7 mouse cellular contexts compared by ENCODE assay signal in genomic region chr15:9071556-9072544, GRCm38 (mm10). TPM values are rescaled to one million over a fixed set of nuclear protein-coding genes. Genes with fewer than 3 reads are reported as not detected.
DNase-seq lines count a peak whose midpoint lies in the region; ATAC-seq and TF ChIP-seq lines count a peak whose summit lies in the region.

No protein-coding gene starts in this region.

- H3K27ac ChIP-seq in bone marrow macrophage, adult 2 months (ENCODE audit: insufficient read depth, low read depth, low read length) = peak overlapping the region; percentile 62
- peak overlapping the region; percentile 79 for H3K27ac ChIP-seq in forebrain, embryonic 13.5 days
- peak overlapping the region; percentile 81 for H3K27ac ChIP-seq in hindbrain, embryonic 11.5 days (ENCODE audit: low read depth, low read length)
- H3K27ac ChIP-seq in small intestine, adult 2 months (ENCODE audit: insufficient read depth, low read depth, low read length) = peak overlapping the region; percentile 45; the same call in 1 of the 2 replicates

- TF ChIP-seq CTCF in bone marrow macrophage, adult 2 months (IDR thresholded peaks at IDR 0.05; ENCODE audit: low read depth, low read length) = no peak
- TF ChIP-seq CTCF in small intestine, adult 2 months (IDR thresholded peaks at IDR 0.05; ENCODE audit: extremely low read depth, insufficient read length, insufficient replicate concordance, low read depth, low read length) = no peak

- H3K27me3 ChIP-seq in forebrain, embryonic 13.5 days = no peaks in the 10 kb centered on the region
- H3K27me3 ChIP-seq in hindbrain, embryonic 11.5 days (ENCODE audit: control insufficient read depth, insufficient read depth, low read length) = no peaks in the 10 kb centered on the region
- no peaks in the 10 kb centered on the region for H3K27me3 ChIP-seq in megakaryocyte, embryonic 14.5 days (replicated peaks)
- no peaks in the 10 kb centered on the region for H3K27me3 ChIP-seq in small intestine, adult 2 months (ENCODE audit: control insufficient read depth, insufficient read depth, low read length)

- peak; percentile 60 for ATAC-seq in forebrain, embryonic 13.5 days
- peak; percentile 47 for ATAC-seq in hindbrain, embryonic 11.5 days (ENCODE audit: low FRiP score)

- peaks cover 25% of the 10 kb centered on the region for H3K4me1 ChIP-seq in bone marrow macrophage, adult 2 months (ENCODE audit: control insufficient read depth, insufficient read depth, low read length)
- H3K4me1 ChIP-seq in forebrain, embryonic 13.5 days = peaks cover 44% of the 10 kb centered on the region
- H3K4me1 ChIP-seq in hindbrain, embryonic 11.5 days (replicated peaks; ENCODE audit: control insufficient read depth, insufficient read depth, low read length) = peaks cover 2% of the 10 kb centered on the region
- H3K4me1 ChIP-seq in megakaryocyte, embryonic 14.5 days = peaks cover 51% of the 10 kb centered on the region
- H3K4me1 ChIP-seq in small intestine, adult 2 months (ENCODE audit: control insufficient read depth, insufficient read depth, insufficient read length, low read length) = peaks cover 13% of the 10 kb centered on the region

- under 1% methylated on average over 48 of the region's 66 CpGs for WGBS in forebrain, embryonic 13.5 days
- WGBS in hindbrain, embryonic 11.5 days = 1% methylated on average over 46 of the region's 66 CpGs
- under 1% methylated on average over 66 of the region's 66 CpGs for WGBS in small intestine, adult 2 months

- DNase-seq in MN1 (ENCODE audit: low spot score) = peak; percentile 48
- peak; percentile 73 for DNase-seq in hindbrain, embryonic 11.5 days (ENCODE audit: low spot score)
- DNase-seq in layer of hippocampus, postnatal 25 days (ENCODE audit: extremely low spot score in 1 of 2, low spot score in 1 of 2) = peak; percentile 25 to 33

- H3K4me3 ChIP-seq in bone marrow macrophage, adult 2 months (ENCODE audit: insufficient read depth, low read length) = peak overlapping the region; percentile 66
- H3K4me3 ChIP-seq in forebrain, embryonic 13.5 days = peak overlapping the region; percentile 90
- H3K4me3 ChIP-seq in hindbrain, embryonic 11.5 days (ENCODE audit: low read depth, low read length) = peak overlapping the region; percentile 89
- H3K4me3 ChIP-seq in megakaryocyte, embryonic 14.5 days (replicated peaks) = peak overlapping the region; percentile 98
- H3K4me3 ChIP-seq in small intestine, adult 2 months (ENCODE audit: low read depth, low read length) = peak overlapping the region; percentile 84

- H3K9me3 ChIP-seq in forebrain, embryonic 13.5 days (replicated peaks) = no peaks in the 10 kb centered on the region
- no peaks in the 10 kb centered on the region for H3K9me3 ChIP-seq in hindbrain, embryonic 11.5 days (ENCODE audit: control insufficient read depth, low read length)
- no peaks in the 10 kb centered on the region for H3K9me3 ChIP-seq in megakaryocyte, embryonic 14.5 days

- H3K9ac ChIP-seq in forebrain, embryonic 13.5 days = peak overlapping the region; percentile 88
- H3K9ac ChIP-seq in hindbrain, embryonic 11.5 days (ENCODE audit: low read depth, low read length) = peak overlapping the region; percentile 93

- no peak for TF ChIP-seq POLR2A in bone marrow macrophage, adult 2 months (IDR thresholded peaks at IDR 0.05; ENCODE audit: borderline replicate concordance, low read depth, low read length)
- TF ChIP-seq POLR2A in small intestine, adult 2 months (IDR thresholded peaks at IDR 0.05; ENCODE audit: low read depth, low read length) = no peak

- H3K4me2 ChIP-seq in forebrain, embryonic 13.5 days = peak overlapping the region; percentile 79
- peak overlapping the region; percentile 65 for H3K4me2 ChIP-seq in hindbrain, embryonic 11.5 days (replicated peaks; ENCODE audit: low read depth, low read length)

- H3K36me3 ChIP-seq in forebrain, embryonic 13.5 days (ENCODE audit: poor library complexity, severe bottlenecking) = no peaks in the 10 kb centered on the region
- H3K36me3 ChIP-seq in hindbrain, embryonic 11.5 days (ENCODE audit: control insufficient read depth, insufficient read depth, low read length) = no peaks in the 10 kb centered on the region
- peaks cover 18% of the 10 kb centered on the region for H3K36me3 ChIP-seq in megakaryocyte, embryonic 14.5 days (replicated peaks; ENCODE audit: low read length)
- H3K36me3 ChIP-seq in small intestine, adult 2 months (ENCODE audit: control insufficient read depth, insufficient read depth, low read length) = no peaks in the 10 kb centered on the region

RNA-seq across cellular contexts. Expression of gene Nadk2, which starts 0.8 kb away (rescaled TPM):
- polyA plus RNA-seq in bone marrow macrophage, adult 2 months (2012; ENCODE audit: insufficient read depth, insufficient read length, missing spikeins) = 19.4 and 22.9 TPM in 2 replicates
- polyA plus RNA-seq in forebrain, embryonic 13.5 days (2015; fragmentation: Nextera tagmentation; extraction: Ambion mirVana) = 23.0 and 24.4 TPM in 2 replicates
- polyA plus RNA-seq in hindbrain, embryonic 11.5 days (2014; fragmentation: Nextera tagmentation; extraction: Ambion mirVana) = 32.9 and 38.0 TPM in 2 replicates
- total RNA-seq in layer of hippocampus, postnatal 25 days (2021) = 10 to 100 TPM; 61.0 to 64.9 TPM
- 3.7 and 8.6 TPM in 2 replicates for polyA plus RNA-seq in megakaryocyte, embryonic 14.5 days (2012; ENCODE audit: insufficient read depth, low replicate concordance)
- polyA plus RNA-seq in small intestine, adult 2 months (2012; rRNA removed) = 12.2 and 13.6 TPM in 2 replicates

Comparison
In these comparisons a context has a peak if more than half of its experiments do, and no peak if none do; other contexts are left out.
1. Peak in every context shown above with its lines: DNase-seq, ATAC-seq, H3K4me3 ChIP-seq and H3K27ac ChIP-seq.